Mouse (Mus musculus) midbrain, embryonic 13.5 days (tissue): ENCODE measurements at regions not wholly inside any gene's neighbourhood (a gene's known extent, or its start where the extent isn't known, plus 50 kb on each side); places are given as distances from the start of the nearest gene placed in this dataset.
A peak's percentile ranks its signal among the peaks of the same experiment; 100 is the strongest.

ENCODE experiments used
- ATAC-seq: fragments of 200-750 bp; cut with Nextera tagmentation; 2 replicates; pipeline ENCODE4 v1.8.0; 2017; ENCODE audit warnings: mild to moderate bottlenecking, moderate TSS enrichment, moderate library complexity
- H3K27ac ChIP-seq: fragments of 300-500 bp; sonication (generic); 2 replicates; pipeline ENCODE4 v1.5.1; 2015; ENCODE audit warnings: inconsistent platforms, mild to moderate bottlenecking, moderate library complexity
- H3K27me3 ChIP-seq: fragments of 300-500 bp; sonication (generic); 2 replicates; pipeline ENCODE4 v1.6.1; 2015; ENCODE audit warnings: mild to moderate bottlenecking, inconsistent platforms
- H3K36me3 ChIP-seq: fragments of 300-500 bp; sonication (generic); 2 replicates; pipeline ENCODE4 v1.6.1; 2015; ENCODE audit warnings: mild to moderate bottlenecking, inconsistent platforms
- H3K4me1 ChIP-seq: fragments of 300-500 bp; sonication (generic); replicated peaks from 2 replicates; pipeline ENCODE4 v1.6.1; 2015; ENCODE audit warnings: inconsistent platforms
- H3K4me2 ChIP-seq: fragments of 300-500 bp; sonication (generic); replicated peaks from 2 replicates; pipeline ENCODE4 v1.6.1; 2015; ENCODE audit warnings: moderate library complexity, mild to moderate bottlenecking, inconsistent platforms
- H3K4me3 ChIP-seq: fragments of 300-500 bp; sonication (generic); replicated peaks from 2 replicates; pipeline ENCODE4 v1.5.1; 2015; ENCODE audit warnings: mild to moderate bottlenecking, inconsistent platforms
- H3K9ac ChIP-seq: fragments of 300-500 bp; sonication (generic); replicated peaks from 2 replicates; pipeline ENCODE4 v1.6.1; 2015; ENCODE audit warnings: mild to moderate bottlenecking, inconsistent platforms
- H3K9me3 ChIP-seq: fragments of 300-500 bp; sonication (generic); 2 replicates; pipeline ENCODE4 v1.6.1; 2016; ENCODE audit warnings: mild to moderate bottlenecking, inconsistent platforms
- WGBS: fragments of 180-500 bp; shearing (Covaris S2); methylation state at CpG from one replicate; pipeline ENCODE4 v1.1.7; 2015; 5-methylcytosine and 5-hydroxymethylcytosine counted together

- whole genome bisulfite sequencing, result 90% methylated on average over 3 of the region's 3 CpGs
These were observed 310.2 kb downstream of the Tbc1d1 start for GRCm38 (mm10) chr5:64466320-64466719.

GRCm38 (mm10) chr5:64467856-64468255 is 311.8 kb downstream of the Tbc1d1 start:
- H3K4me3 ChIP-seq, result no peak overlapping the region
- WGBS, result 88% methylated on average over 3 of the region's 3 CpGs
- no peaks in the 10 kb centered on the region for H3K4me1 ChIP-seq
- no peak for ATAC-seq
- no peak overlapping the region for H3K27ac ChIP-seq
- H3K36me3 ChIP-seq, result no peaks in the 10 kb centered on the region
- no peak overlapping the region for H3K4me2 ChIP-seq
- no peaks in the 10 kb centered on the region for H3K9me3 ChIP-seq
- no peaks in the 10 kb centered on the region for H3K27me3 ChIP-seq
- H3K9ac ChIP-seq, result no peak overlapping the region

More at GRCm38 (mm10) chr5:64466320-64466719, 310.2 kb downstream of the Tbc1d1 start:
- Histone ChIP-seq H3K9ac (no peak overlapping the region), H3K36me3 (no peaks in the 10 kb centered on the region), H3K4me3 (no peak overlapping the region), H3K4me2 (no peak overlapping the region), H3K27ac (no peak overlapping the region), H3K9me3 (no peaks in the 10 kb centered on the region), H3K4me1 (no peaks in the 10 kb centered on the region), H3K27me3 (no peaks in the 10 kb centered on the region)
- ATAC-seq, result no peak

GRCm38 (mm10) chr5:64468307-64468706 is 312.2 kb downstream of the Tbc1d1 start:
- H3K4me1 ChIP-seq, result no peaks in the 10 kb centered on the region
- H3K9ac ChIP-seq, result no peak overlapping the region
- no peak overlapping the region for H3K4me3 ChIP-seq
- no peaks in the 10 kb centered on the region for H3K27me3 ChIP-seq
- H3K9me3 ChIP-seq, result no peaks in the 10 kb centered on the region
- 87% methylated on average over 7 of the region's 7 CpGs for WGBS
- ATAC-seq, result no peak
- H3K27ac ChIP-seq, result no peak overlapping the region
- H3K36me3 ChIP-seq, result no peaks in the 10 kb centered on the region
- H3K4me2 ChIP-seq, result no peak overlapping the region

GRCm38 (mm10) chr5:64472008-64472407 is 315.9 kb downstream of the Tbc1d1 start:
- Histone ChIP-seq H3K27ac (no peak overlapping the region), H3K4me3 (no peak overlapping the region), H3K4me1 (no peaks in the 10 kb centered on the region; the same call in 1 of the 2 replicates), H3K36me3 (no peaks in the 10 kb centered on the region), H3K27me3 (no peaks in the 10 kb centered on the region), H3K9ac (no peak overlapping the region), H3K4me2 (no peak overlapping the region), H3K9me3 (no peaks in the 10 kb centered on the region)
- WGBS, result 89% methylated on average over 3 of the region's 3 CpGs
- ATAC-seq, result no peak

GRCm38 (mm10) chr5:64472415-64472814 is 316.3 kb downstream of the Tbc1d1 start:
- H3K4me1 ChIP-seq, result no peaks in the 10 kb centered on the region; the same call in 1 of the 2 replicates
- H3K36me3 ChIP-seq, result no peaks in the 10 kb centered on the region
- no peaks in the 10 kb centered on the region for H3K9me3 ChIP-seq
- H3K27me3 ChIP-seq, result no peaks in the 10 kb centered on the region
- H3K4me2 ChIP-seq, result no peak overlapping the region
- no peak overlapping the region for H3K4me3 ChIP-seq
- no peak overlapping the region for H3K9ac ChIP-seq
- H3K27ac ChIP-seq, result no peak overlapping the region
- 80% methylated on average over 10 of the region's 10 CpGs for WGBS
- no peak for ATAC-seq

GRCm38 (mm10) chr5:64474868-64475267 is 318.8 kb downstream of the Tbc1d1 start:
- no peak for ATAC-seq
- Histone ChIP-seq H3K36me3 (no peaks in the 10 kb centered on the region), H3K9ac (no peak overlapping the region), H3K27me3 (no peaks in the 10 kb centered on the region), H3K4me2 (no peak overlapping the region), H3K9me3 (no peaks in the 10 kb centered on the region), H3K4me1 (no peaks in the 10 kb centered on the region; the same call in 1 of the 2 replicates), H3K27ac (no peak overlapping the region), H3K4me3 (no peak overlapping the region)
- WGBS, result 94% methylated on average over 1 of the region's 1 CpGs

- Histone ChIP-seq H3K4me2 (no peak overlapping the region), H3K9me3 (no peaks in the 10 kb centered on the region), H3K4me1 (no peaks in the 10 kb centered on the region; the same call in 1 of the 2 replicates), H3K27me3 (no peaks in the 10 kb centered on the region), H3K27ac (no peak overlapping the region), H3K4me3 (no peak overlapping the region), H3K36me3 (no peaks in the 10 kb centered on the region), H3K9ac (no peak overlapping the region)
- ATAC-seq, result peak; percentile 50; the same call in 1 of the 2 replicates
- 49% methylated on average over 8 of the region's 8 CpGs for WGBS
These were observed 319.8 kb downstream of the Tbc1d1 start for GRCm38 (mm10) chr5:64475736-64476519.

- no peak overlapping the region for H3K4me2 ChIP-seq
- 14% methylated on average over 11 of the region's 11 CpGs for WGBS
- H3K4me1 ChIP-seq, result no peaks in the 10 kb centered on the region; the same call in 1 of the 2 replicates
- no peak overlapping the region for H3K4me3 ChIP-seq
- ATAC-seq, result peak; percentile 69; the same call in 1 of the 2 replicates
- H3K9ac ChIP-seq, result no peak overlapping the region
- no peaks in the 10 kb centered on the region for H3K9me3 ChIP-seq
- H3K27me3 ChIP-seq, result no peaks in the 10 kb centered on the region
- no peak overlapping the region for H3K27ac ChIP-seq
- H3K36me3 ChIP-seq, result no peaks in the 10 kb centered on the region
These were observed 320.7 kb downstream of the Tbc1d1 start for GRCm38 (mm10) chr5:64476641-64477369.

- Histone ChIP-seq H3K9me3 (no peaks in the 10 kb centered on the region), H3K36me3 (no peaks in the 10 kb centered on the region), H3K9ac (no peak overlapping the region), H3K27ac (no peak overlapping the region), H3K4me2 (no peak overlapping the region), H3K4me1 (no peaks in the 10 kb centered on the region; the same call in 1 of the 2 replicates), H3K4me3 (no peak overlapping the region), H3K27me3 (no peaks in the 10 kb centered on the region)
- WGBS, result 76% methylated on average over 13 of the region's 13 CpGs
- ATAC-seq, result no peak
These were observed 322.0 kb downstream of the Tbc1d1 start for GRCm38 (mm10) chr5:64478143-64478542.

- H3K9me3 ChIP-seq, result no peaks in the 10 kb centered on the region
- no peaks in the 10 kb centered on the region for H3K27me3 ChIP-seq
- H3K36me3 ChIP-seq, result no peaks in the 10 kb centered on the region
- no peak overlapping the region for H3K27ac ChIP-seq
- no peak overlapping the region for H3K4me3 ChIP-seq
- 82% methylated on average over 10 of the region's 10 CpGs for WGBS
- no peaks in the 10 kb centered on the region; the same call in 1 of the 2 replicates for H3K4me1 ChIP-seq
- H3K4me2 ChIP-seq, result no peak overlapping the region
- H3K9ac ChIP-seq, result no peak overlapping the region
- no peak for ATAC-seq
These were observed 322.6 kb downstream of the Tbc1d1 start for GRCm38 (mm10) chr5:64478599-64479214.

GRCm38 (mm10) chr5:64479315-64479714 is 323.2 kb downstream of the Tbc1d1 start:
- H3K27ac ChIP-seq, result no peak overlapping the region
- ATAC-seq, result no peak
- no peaks in the 10 kb centered on the region; the same call in 1 of the 2 replicates for H3K4me1 ChIP-seq
- no peaks in the 10 kb centered on the region for H3K36me3 ChIP-seq
- no peaks in the 10 kb centered on the region for H3K9me3 ChIP-seq
- no peak overlapping the region for H3K4me3 ChIP-seq
- H3K9ac ChIP-seq, result no peak overlapping the region
- 69% methylated on average over 8 of the region's 8 CpGs for WGBS
- H3K27me3 ChIP-seq, result no peaks in the 10 kb centered on the region
- H3K4me2 ChIP-seq, result no peak overlapping the region

- 93% methylated on average over 3 of the region's 3 CpGs for WGBS
- Histone ChIP-seq H3K27ac (no peak overlapping the region), H3K9ac (no peak overlapping the region), H3K4me2 (no peak overlapping the region), H3K36me3 (no peaks in the 10 kb centered on the region), H3K4me1 (peaks cover 5% of the 10 kb centered on the region), H3K4me3 (no peak overlapping the region), H3K9me3 (no peaks in the 10 kb centered on the region), H3K27me3 (no peaks in the 10 kb centered on the region)
- ATAC-seq, result no peak
These were observed 318.1 kb upstream of the Klf3 start for GRCm38 (mm10) chr5:64485043-64485442.
